Mouse (Mus musculus): ENCODE measurements at regions not wholly inside any gene's neighbourhood (a gene's known extent, or its start where the extent isn't known, plus 50 kb on each side); places are given as distances from the start of the nearest gene placed in this dataset.

GRCm38 (mm10) chr2:131673351-131673750, 111.3 kb upstream of the Adra1d start:
- DNase-seq (ENCODE audit: low read depth) = no peak

GRCm38 (mm10) chr2:131672646-131673045, 110.6 kb upstream of the Adra1d start:
- DNase-seq (ENCODE audit: low read depth) = no peak

DNA sequence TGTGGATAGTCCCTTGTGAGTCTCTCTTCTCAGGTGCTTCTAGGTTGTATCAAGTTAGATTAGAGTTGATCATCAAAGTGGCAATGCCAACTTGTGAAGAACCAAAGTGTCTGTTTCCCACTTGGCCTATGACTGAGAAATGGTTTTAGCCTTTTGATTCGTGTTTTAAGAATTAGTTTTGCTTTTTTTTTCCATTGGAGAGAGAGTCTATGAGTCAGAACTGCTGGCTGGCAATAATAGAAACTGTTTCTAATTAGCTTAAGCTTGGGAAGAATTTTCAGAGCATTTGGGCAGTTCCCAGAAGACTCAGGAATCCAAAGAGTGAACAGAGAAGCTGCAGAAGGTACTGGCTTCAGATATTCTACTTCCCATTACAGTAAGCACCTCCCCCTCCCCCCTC, 110.1 kb upstream of the Adra1d start:
- DNase-seq (ENCODE audit: low read depth) = no peak

DNA sequence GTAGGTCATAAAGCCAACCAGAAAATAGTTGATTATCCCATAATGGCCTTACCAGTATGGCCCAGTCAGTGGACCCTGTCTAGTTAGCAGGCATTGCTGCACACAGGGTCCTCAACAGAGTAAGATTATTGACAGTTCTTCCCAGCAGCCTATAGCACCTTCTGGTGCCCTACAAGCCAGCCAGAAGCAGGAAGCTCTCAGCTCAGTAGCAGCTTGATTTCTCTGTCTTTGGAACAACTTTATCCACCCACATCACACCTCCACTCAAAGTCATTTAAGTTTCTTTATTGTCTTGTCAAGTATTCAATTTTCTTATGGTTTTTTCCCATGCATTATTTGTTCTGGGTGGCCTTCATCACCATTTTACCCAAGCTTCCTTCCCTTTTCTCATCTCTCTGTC, 108.8 kb upstream of the Adra1d start:
- DNase-seq (ENCODE audit: low read depth) = no peak

DNA sequence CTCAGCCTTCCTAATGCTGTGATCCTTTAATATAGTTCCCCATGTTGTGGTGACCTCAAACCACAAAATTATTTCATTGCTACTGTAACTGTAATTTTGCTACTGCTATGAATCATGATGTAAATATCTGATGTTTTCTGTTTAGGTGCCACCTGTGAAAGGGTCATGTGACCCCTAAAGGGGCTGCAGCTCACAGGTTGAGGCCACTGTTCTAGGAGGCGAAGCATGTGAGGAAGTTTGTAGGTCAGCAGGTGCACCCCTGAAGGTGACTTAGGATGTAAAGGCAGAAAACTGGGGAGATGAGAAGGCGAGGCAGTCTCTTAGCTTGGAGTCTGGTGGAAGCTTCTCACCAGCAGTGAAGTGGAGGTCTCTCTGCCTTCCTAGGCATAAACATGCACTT, 105.8 kb upstream of the Adra1d start:
- DNase-seq (ENCODE audit: low read depth) = no peak

DNA sequence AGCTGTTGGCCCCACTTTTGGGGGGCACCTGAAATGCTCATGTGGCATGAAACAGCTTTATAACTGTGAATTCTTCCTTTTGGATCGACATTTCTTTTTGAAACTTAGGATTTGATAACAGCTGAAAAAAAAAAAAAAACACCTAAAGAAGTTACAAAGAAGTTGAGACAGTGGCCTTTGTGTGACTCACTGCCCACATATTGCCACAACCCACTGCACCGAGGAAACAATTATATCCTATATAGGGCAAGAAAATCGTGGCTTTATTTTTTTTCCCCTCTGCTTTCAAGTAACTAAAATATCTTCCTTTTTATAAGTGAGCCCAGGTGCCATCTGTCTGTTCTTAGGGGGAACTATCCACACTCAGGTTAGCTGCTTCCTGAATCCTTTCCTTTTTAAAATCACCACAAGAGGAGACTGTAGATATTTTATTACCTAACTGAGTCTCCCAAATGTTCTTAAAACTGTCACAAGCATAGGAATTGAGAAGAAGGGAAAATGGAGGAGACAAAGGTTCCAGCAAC, 104.8 kb upstream of the Adra1d start:
- DNase-seq (ENCODE audit: low read depth) = peak; percentile 46

DNA sequence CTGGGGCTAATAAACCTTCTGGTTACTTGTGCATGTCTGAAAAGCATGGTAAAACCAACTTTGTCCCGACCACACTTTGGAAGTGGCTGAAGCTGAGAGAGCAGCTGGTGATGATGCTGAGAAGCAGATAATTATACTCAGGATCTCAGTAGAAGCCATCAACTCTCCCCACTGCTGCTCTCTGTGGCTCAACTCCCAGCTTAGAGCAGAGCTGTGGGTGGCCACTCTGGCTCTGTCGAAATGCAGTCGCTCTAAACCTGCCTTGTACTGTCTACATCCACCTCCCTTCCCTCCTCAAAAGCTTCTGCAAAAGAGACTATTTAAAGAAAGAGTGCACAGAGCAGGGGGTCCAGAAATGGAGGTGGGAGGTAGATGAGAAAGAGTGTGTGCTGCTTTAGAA, 102.5 kb upstream of the Adra1d start:
- DNase-seq (ENCODE audit: low read depth) = no peak

GRCm38 (mm10) chr2:131663199-131663809, 101.2 kb upstream of the Adra1d start:
- no peak for DNase-seq (ENCODE audit: low read depth)

DNA sequence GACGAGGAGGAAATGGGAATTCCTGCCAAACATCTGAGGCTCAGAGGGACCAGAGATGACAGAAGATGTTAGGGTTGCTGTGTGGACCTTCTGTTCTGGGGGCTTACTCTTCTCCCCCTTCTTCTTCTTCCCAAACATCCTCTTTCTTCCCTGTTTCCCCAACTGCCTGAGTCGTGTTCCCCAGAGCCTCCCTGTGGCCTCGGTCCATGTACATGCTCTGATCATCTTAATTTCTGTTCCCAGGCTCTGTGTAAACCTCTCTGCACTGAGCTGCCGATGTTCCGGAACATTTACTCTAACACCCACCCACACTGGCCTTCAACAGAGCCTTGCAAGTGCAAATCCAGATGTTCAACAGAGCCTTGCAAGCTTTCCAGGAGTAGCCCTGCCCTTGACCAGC, 90.1 kb upstream of the Adra1d start:
- no peak for DNase-seq (ENCODE audit: low read depth)

- DNase-seq (ENCODE audit: low read depth) = no peak
Measured at GRCm38 (mm10) chr2:131650611-131651153, 88.6 kb upstream of the Adra1d start.

GRCm38 (mm10) chr2:131644166-131644858, 82.2 kb upstream of the Adra1d start:
- DNase-seq (ENCODE audit: low read depth) = no peak

GRCm38 (mm10) chr2:131642456-131642855, 80.4 kb upstream of the Adra1d start:
- no peak for DNase-seq (ENCODE audit: low read depth)

DNA sequence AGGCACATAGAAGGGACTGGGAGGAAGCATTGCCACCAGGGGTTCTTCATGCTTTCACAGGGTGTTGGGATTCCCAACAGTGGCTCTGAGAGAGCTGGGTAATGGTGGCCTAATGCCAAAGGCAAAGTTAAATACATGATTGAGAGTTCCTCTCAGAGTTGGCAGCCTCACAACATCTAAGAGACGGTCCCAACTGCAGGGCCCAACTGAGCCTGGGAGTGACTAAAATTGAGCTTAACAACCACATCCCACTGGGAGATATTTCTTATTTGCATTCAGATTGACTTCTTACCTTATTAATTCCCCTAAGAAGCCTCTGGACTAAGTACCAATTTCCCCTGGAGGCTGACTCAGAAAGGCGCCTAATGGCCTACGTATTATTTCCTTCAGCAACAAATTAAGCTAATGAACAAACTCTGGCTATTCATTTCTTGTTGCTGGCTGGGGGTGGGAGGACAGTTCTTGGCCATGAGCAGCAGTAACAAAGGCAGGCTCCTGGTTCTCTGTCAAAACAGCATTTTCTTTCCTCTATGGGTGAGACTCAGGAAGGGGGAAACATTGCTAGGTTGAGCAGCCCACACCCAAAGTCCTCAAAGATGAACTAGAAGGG, 77.0 kb upstream of the Adra1d start:
- DNase-seq (ENCODE audit: low read depth) = no peak

DNA sequence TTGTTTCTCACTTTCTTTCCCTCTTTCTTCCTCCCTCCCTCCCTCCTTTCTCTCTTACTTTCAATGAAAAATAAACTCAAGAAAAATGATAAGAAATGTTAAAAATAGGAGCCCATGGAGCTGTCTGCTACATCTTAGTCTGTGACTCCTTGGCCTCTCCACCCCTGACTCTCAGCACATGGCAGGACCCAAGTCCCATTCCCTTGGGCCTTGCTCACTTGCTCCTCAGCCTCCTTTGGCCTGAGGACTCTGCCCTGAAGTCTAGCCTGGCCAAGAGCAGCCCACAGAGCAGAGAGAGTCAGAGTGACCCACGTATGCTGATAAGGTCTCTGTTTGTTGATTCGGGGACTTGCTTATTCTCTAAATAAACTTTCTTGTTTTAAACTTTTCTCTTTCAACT, 73.7 kb upstream of the Adra1d start:
- no peak for DNase-seq (ENCODE audit: low read depth)

DNA sequence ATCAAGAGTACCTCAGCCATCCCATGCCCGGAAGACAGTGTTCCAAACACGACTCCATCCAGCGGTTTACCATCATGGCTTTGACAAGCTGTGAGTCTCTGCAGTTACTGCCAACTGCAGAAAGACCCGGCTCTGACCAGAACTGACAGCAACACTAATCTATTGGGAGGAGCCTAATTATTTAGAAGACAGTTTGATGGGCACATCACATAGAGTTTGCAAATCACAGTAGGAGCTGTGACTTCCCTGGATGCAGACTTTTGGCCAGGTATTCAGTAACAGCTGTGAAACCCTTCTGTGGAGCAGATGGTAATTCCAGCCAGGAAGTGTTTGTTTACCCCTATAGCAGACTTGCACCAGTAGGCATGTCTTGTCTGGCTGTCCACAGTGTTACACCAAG, 55.8 kb upstream of the Adra1d start:
- no peak for DNase-seq (ENCODE audit: low read depth)

DNA sequence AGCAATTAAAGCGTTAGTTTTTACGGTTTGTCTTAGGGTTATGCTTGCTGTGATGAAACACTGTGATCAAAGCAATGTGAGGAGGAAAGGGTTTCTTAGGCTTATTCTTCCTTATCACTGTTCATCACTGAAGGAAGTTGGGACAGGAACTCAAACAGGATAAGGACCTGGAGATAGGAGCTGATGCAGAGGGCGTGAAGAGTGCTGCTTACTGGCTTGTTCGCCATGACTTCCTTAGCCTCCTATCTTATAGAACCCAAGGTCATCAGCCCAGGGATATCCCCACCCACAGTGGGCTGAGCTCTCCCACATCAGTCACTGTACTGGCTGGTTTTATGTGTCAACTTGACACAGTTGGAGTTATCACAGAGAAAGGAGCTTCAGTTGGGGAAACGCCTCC, 50.4 kb upstream of the Adra1d start:
- peak; percentile 93 for DNase-seq (ENCODE audit: low read depth)
